Mouse (Mus musculus) midbrain, embryonic 14.5 days (tissue): Measurements from ENCODE around the gene Gm11096. TPM values are rescaled to one million over a fixed set of nuclear protein-coding genes. Genes with fewer than 3 reads are reported as not detected.

Experiments used
- ATAC-seq: fragments of 200-750 bp; cut with Nextera tagmentation; 2 replicates; pipeline ENCODE4 v1.8.0; 2017; ENCODE audit warnings: moderate number of reproducible peaks, moderate library complexity; ENCODE audit not compliant: low FRiP score, low TSS enrichment
- DNase-seq: peaks from one replicate; pipeline ENCODE4 v3.0.0-alpha.2; 2015
- H3K27ac ChIP-seq: fragments of 300-500 bp; sonication (generic); replicated peaks from 2 replicates; pipeline ENCODE4 v1.5.1; 2014; ENCODE audit warnings: mild to moderate bottlenecking, low read depth, low read length, moderate library complexity
- H3K27me3 ChIP-seq: fragments of 300-500 bp; sonication (generic); 2 replicates; pipeline ENCODE4 v1.6.1; 2014; ENCODE audit warnings: low read length, control low read depth, mixed read lengths; ENCODE audit not compliant: control insufficient read depth, insufficient read depth
- H3K36me3 ChIP-seq: fragments of 300-500 bp; sonication (generic); 2 replicates; pipeline ENCODE4 v1.6.1; 2014; ENCODE audit warnings: low read length, control low read depth; ENCODE audit not compliant: control insufficient read depth, insufficient read depth
- H3K4me1 ChIP-seq: fragments of 300-500 bp; sonication (generic); 2 replicates; pipeline ENCODE4 v1.6.1; 2014; ENCODE audit warnings: mild to moderate bottlenecking, antibody characterized with exemption, low read length, control low read depth; ENCODE audit not compliant: control insufficient read depth, insufficient read depth
- H3K4me2 ChIP-seq: fragments of 300-500 bp; sonication (generic); 2 replicates; pipeline ENCODE4 v1.6.1; 2014; ENCODE audit warnings: mild to moderate bottlenecking, low read length, moderate library complexity
- H3K4me3 ChIP-seq: fragments of 300-500 bp; sonication (generic); replicated peaks from 2 replicates; pipeline ENCODE4 v1.5.1; 2014; ENCODE audit warnings: low read depth, low read length
- H3K9ac ChIP-seq: fragments of 300-500 bp; sonication (generic); replicated peaks from 2 replicates; pipeline ENCODE4 v1.6.1; 2014; ENCODE audit warnings: mild to moderate bottlenecking, low read length, moderate library complexity
- H3K9me3 ChIP-seq: fragments of 300-500 bp; sonication (generic); 2 replicates; pipeline ENCODE4 v1.6.1; 2016; ENCODE audit warnings: low read length, control low read depth, mixed read lengths; ENCODE audit not compliant: control insufficient read depth
- WGBS: fragments of 180-500 bp; shearing (Covaris S2); extraction: QIAGEN DNeasy Blood & Tissue Kit; methylation state at CpG from one replicate; pipeline ENCODE4 v1.1.7; 2014; 5-methylcytosine and 5-hydroxymethylcytosine counted together
- polyA plus RNA-seq: library from polyadenylated mRNA; unstranded; fragments of >200 nt; fragmentation: Nextera tagmentation; extraction: Ambion mirVana; gene quantifications from 2 replicates; pipeline ENCODE4 v1.2.1, GENCODE M21; 2014

Gm11096 gene
- not detected in 2 replicates for polyA plus RNA-seq

DNA sequence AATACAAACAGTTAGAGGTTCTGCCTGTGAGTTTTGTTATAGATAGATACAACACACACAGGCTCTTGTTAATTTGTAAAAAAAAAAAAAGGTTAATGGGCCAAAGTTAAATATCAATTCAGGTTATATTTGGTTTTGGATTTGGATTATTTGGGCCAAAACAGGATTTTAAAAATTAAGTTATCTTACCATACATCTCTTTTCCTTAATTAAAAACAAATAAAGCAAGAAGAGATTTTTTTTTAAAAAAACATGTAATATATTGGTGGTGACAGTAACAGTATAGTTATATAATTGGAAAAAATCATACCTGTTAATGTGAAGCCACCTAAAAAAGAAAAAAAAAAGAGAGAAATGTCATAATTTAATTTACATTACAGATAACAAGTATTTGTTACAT is at the start of gene Gm11096:
Gene Gm11096, plus strand, starts transcription at position 301 of the 400 bp plus-strand sequence.
- H3K27me3 ChIP-seq, result no peaks in the 10 kb centered on the region
- H3K27ac ChIP-seq, result no peak within 1 kb of the TSS
- no peaks in the 10 kb centered on the region for H3K4me1 ChIP-seq
- H3K9me3 ChIP-seq, result no peaks in the 10 kb centered on the region
- no peaks in the 10 kb centered on the region for H3K36me3 ChIP-seq
- no peak within 1 kb of the TSS for H3K9ac ChIP-seq
- H3K4me3 ChIP-seq, result no peak within 1 kb of the TSS
- no peak within 1 kb of the TSS for H3K4me2 ChIP-seq
- ATAC-seq (no peak), DNase-seq (no peak)

DNA sequence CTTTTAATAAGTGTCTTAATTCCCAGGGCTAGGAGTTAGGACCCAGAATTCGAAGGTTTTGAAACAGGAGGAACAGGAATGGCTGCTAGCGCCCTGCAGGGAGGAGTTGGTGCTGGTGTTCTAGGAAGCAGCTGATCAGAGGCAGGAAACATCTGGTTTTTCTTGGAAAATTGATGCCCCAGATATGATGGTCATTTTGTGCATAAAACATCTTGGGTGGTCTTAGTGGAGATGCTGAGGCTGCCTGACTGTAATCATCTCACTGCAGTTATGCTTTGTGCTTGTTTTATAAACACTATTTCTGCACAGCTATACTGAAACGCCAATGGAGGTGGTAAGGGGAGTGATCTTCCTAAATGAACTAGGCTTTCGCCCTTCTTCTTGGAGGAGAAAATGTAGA is 48.5 kb upstream of the Gm11096 start:
- H3K27ac ChIP-seq, result no peak overlapping the region
- 0 out of 2 replicates have a peak, but pooled peaks cover 3% of the 10 kb centered on the region for H3K4me1 ChIP-seq
- 83% methylated on average over 4 of the region's 4 CpGs for WGBS
- H3K4me2 ChIP-seq, result no peak overlapping the region
- H3K9me3 ChIP-seq, result no peaks in the 10 kb centered on the region
- H3K27me3 ChIP-seq, result no peaks in the 10 kb centered on the region
- peaks cover 7% of the 10 kb centered on the region; the same call in 1 of the 2 replicates for H3K36me3 ChIP-seq
- ATAC-seq (no peak), DNase-seq (no peak)
- H3K9ac ChIP-seq, result no peak overlapping the region
- H3K4me3 ChIP-seq, result no peak overlapping the region

DNA sequence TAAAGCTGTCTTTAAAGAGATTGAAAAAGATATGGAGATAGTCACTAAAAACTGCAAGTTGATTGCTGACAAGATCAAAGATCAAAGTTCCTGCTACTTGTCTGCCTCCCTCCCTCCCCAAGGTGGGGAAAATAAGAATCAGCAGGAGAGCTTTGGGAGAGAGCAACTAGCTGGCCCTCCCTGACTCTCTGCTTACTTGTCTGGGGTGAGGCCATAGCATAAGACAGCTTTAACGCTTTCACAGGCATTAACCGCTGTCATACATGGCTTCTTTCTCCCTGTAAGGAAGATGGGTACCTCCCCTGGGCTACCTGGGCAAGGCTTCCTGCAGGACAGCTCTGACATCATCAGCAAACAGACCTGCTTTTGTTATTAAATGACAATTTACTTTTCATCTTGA is 47.4 kb upstream of the Gm11096 start:
- no peak overlapping the region for H3K4me3 ChIP-seq
- H3K4me1 ChIP-seq, result 0 out of 2 replicates have a peak, but pooled peaks cover 3% of the 10 kb centered on the region
- no peak overlapping the region for H3K9ac ChIP-seq
- 23% methylated on average over 2 of the region's 2 CpGs for WGBS
- H3K9me3 ChIP-seq, result no peaks in the 10 kb centered on the region
- DNase-seq (no peak), ATAC-seq (no peak)
- H3K4me2 ChIP-seq, result no peak overlapping the region
- no peaks in the 10 kb centered on the region for H3K36me3 ChIP-seq
- no peaks in the 10 kb centered on the region for H3K27me3 ChIP-seq
- no peak overlapping the region for H3K27ac ChIP-seq

DNA sequence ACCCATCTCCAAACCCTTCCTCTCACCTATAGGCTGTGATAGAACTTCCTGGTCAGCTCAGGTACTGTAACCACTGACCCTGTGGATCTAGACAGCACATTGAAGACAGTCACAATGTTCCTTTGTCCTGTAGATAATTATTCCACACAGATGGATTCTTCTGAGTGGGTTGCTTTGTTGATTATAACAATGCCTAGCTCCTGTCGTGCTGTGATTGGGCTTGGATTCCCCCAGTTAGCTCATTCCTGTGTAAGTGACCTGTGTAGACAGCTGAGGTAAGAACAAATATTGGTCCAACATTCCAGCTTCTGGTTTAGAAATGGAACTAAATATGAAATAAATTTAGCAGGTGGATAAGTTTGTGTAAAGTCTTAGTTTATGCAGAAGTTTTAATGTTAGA is 44.1 kb upstream of the Gm11096 start:
- ATAC-seq (no peak), DNase-seq (no peak)
- 33% methylated on average over 1 of the region's 1 CpGs for WGBS
- Histone ChIP-seq H3K4me1 (peaks cover 9% of the 10 kb centered on the region; the same call in 1 of the 2 replicates), H3K9ac (no peak overlapping the region), H3K4me2 (no peak overlapping the region), H3K27me3 (no peaks in the 10 kb centered on the region), H3K36me3 (no peaks in the 10 kb centered on the region), H3K4me3 (no peak overlapping the region), H3K9me3 (no peaks in the 10 kb centered on the region), H3K27ac (no peak overlapping the region)

DNA sequence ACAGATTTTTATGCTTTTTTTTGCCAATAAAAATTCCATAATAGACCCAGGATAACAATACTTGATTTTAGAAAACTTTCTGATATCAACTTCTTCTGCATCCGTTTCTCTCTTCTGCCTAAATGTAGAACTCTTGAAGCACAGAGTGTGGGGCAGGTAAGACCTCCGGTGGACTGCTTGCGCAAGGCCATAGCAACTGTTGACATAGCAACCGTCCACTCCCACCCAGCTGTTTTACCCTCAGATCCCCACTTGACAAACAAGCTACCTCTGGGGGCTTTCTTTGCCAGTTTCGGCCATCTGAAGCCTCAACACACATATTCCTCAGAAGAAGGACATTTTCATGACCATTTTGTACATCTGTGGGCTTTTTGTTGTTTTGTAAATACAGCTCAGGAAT is 41.2 kb upstream of the Gm11096 start:
- DNase-seq (no peak), ATAC-seq (no peak)
- no peaks in the 10 kb centered on the region for H3K36me3 ChIP-seq

DNA sequence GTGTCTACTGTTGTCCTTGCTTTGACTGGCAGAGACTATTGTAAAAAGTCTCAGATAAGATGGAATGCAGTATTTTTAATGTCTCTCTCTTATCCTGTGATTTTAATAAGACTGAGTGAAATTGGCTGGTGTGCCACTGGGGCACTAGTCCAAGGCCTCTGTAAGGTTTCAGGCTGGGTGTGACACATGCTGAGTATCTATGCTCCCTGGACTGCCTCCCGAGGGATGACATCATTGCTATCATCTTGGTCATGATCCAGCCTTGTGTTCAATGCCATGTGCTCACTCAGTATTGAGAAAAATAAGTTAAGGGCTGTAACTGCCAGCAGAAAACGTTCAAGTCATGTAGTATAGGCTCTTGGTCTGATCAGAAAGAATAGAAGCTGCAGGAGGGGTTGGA is 38.9 kb upstream of the Gm11096 start:
- H3K4me3 ChIP-seq, result no peak overlapping the region
- H3K9me3 ChIP-seq, result no peaks in the 10 kb centered on the region
- H3K9ac ChIP-seq, result no peak overlapping the region
- peaks cover 6% of the 10 kb centered on the region; the same call in 1 of the 2 replicates for H3K4me1 ChIP-seq
- H3K27ac ChIP-seq, result no peak overlapping the region
- H3K4me2 ChIP-seq, result no peak overlapping the region
- ATAC-seq, result no peak
- no peak for DNase-seq
- WGBS, result 86% methylated on average over 2 of the region's 2 CpGs
- H3K36me3 ChIP-seq, result peaks cover 3% of the 10 kb centered on the region
- H3K27me3 ChIP-seq, result no peaks in the 10 kb centered on the region

More for the DNA sequence above, 41.2 kb upstream of the Gm11096 start:
- Histone ChIP-seq H3K4me1 (peaks cover 6% of the 10 kb centered on the region; the same call in 1 of the 2 replicates), H3K4me2 (no peak overlapping the region), H3K27me3 (no peaks in the 10 kb centered on the region), H3K27ac (no peak overlapping the region), H3K9ac (no peak overlapping the region), H3K9me3 (no peaks in the 10 kb centered on the region), H3K4me3 (no peak overlapping the region)
- 68% methylated on average over 5 of the region's 5 CpGs for WGBS

DNA sequence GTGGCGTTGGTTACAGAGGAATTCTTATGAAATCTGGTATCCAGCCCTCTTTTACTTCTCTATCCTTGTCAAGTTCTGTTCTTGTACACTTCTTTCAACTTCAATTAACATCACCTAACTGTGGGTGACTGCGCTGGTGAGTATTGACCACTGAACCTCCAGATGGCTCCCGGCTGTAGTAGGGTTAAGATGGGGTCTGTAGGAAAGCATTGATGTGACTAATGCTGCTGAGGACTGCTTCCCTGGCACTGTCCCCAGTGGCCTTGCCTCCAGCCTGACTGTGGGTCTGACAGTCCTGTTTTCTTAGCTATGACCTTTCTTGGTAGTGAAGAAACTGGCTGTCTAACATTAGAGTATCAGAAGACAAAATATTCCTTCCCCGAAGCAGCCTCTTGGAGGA is 38.4 kb upstream of the Gm11096 start:
- no peaks in the 10 kb centered on the region for H3K9me3 ChIP-seq
- H3K4me2 ChIP-seq, result no peak overlapping the region
- no peaks in the 10 kb centered on the region for H3K27me3 ChIP-seq
- H3K4me3 ChIP-seq, result no peak overlapping the region
- H3K9ac ChIP-seq, result no peak overlapping the region
- 91% methylated on average over 4 of the region's 4 CpGs for WGBS
- DNase-seq (no peak), ATAC-seq (no peak)
- peaks cover 8% of the 10 kb centered on the region for H3K36me3 ChIP-seq
- H3K27ac ChIP-seq, result no peak overlapping the region
- H3K4me1 ChIP-seq, result peaks cover 6% of the 10 kb centered on the region; the same call in 1 of the 2 replicates

DNA sequence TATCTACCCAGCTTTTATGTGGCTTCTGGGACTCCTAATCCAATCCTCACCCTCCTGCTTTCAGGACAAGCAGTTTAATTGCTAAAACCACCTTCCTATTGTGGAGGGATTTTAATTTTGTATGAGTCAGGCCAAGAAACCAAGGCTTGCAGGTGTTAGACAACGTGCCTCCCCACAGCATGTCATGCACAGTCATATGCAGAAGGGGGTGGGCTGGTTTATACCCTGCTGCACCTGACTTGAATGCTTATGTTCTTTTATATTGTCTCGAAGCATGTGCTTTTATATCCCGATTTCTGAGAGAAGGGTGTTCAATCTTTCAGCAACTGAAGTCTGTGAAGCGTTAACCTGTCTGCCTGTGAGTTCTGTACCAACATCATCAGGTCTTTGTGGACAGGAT is 37.3 kb upstream of the Gm11096 start:
- H3K36me3 ChIP-seq, result peaks cover 8% of the 10 kb centered on the region
- no peak overlapping the region for H3K4me2 ChIP-seq
- no peaks in the 10 kb centered on the region for H3K27me3 ChIP-seq
- H3K4me1 ChIP-seq, result peaks cover 6% of the 10 kb centered on the region; the same call in 1 of the 2 replicates
- DNase-seq (no peak), ATAC-seq (no peak)
- no peak overlapping the region for H3K9ac ChIP-seq
- H3K4me3 ChIP-seq, result no peak overlapping the region
- 38% methylated on average over 4 of the region's 4 CpGs for WGBS
- no peak overlapping the region for H3K27ac ChIP-seq
- H3K9me3 ChIP-seq, result no peaks in the 10 kb centered on the region

DNA sequence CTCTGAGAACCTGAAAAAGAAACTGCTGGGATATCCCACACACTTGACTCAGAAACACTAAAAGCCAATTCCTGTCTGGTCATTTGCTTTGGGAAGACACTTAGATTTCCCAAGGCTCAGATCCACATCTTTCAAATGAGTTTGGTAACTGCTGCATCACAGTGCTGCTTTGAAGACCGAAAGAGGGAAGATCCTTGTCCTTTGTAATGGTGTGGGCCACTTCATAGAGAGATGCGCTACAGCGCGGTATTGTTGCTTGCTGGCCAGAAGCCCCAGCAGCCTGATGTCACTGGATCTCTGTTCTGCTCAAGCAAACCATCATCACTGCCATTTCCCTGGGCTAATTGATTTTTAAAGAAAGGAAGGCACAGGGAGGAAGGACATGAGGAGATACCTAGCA is 28.8 kb upstream of the Gm11096 start:
- whole genome bisulfite sequencing, result 91% methylated on average over 4 of the region's 4 CpGs
- no peak overlapping the region for H3K27ac ChIP-seq
- DNase-seq, result no peak

More for the DNA sequence above, 28.8 kb upstream of the Gm11096 start:
- H3K27me3 ChIP-seq, result no peaks in the 10 kb centered on the region
- no peaks in the 10 kb centered on the region for H3K4me1 ChIP-seq
- ATAC-seq, result no peak
- no peak overlapping the region for H3K4me3 ChIP-seq
- H3K36me3 ChIP-seq, result peaks cover 4% of the 10 kb centered on the region
- H3K9me3 ChIP-seq, result no peaks in the 10 kb centered on the region
- H3K4me2 ChIP-seq, result no peak overlapping the region
- H3K9ac ChIP-seq, result no peak overlapping the region
